Mouse (Mus musculus) right cerebral cortex, adult 18-20 months (tissue): ENCODE measurements at regions not wholly inside any gene's neighbourhood (a gene's known extent, or its start where the extent isn't known, plus 50 kb on each side); places are given as distances from the start of the nearest gene placed in this dataset.
"Not testable (repeated sequence)": the region's sequence is repeated elsewhere in the genome, so short reads cannot be mapped to it uniquely, and the experiment has no call there.

Experiments
- DNase-seq: peaks from one replicate; pipeline ENCODE4 v3.0.0; 2022; ENCODE audit warnings: mixed read lengths

DNA sequence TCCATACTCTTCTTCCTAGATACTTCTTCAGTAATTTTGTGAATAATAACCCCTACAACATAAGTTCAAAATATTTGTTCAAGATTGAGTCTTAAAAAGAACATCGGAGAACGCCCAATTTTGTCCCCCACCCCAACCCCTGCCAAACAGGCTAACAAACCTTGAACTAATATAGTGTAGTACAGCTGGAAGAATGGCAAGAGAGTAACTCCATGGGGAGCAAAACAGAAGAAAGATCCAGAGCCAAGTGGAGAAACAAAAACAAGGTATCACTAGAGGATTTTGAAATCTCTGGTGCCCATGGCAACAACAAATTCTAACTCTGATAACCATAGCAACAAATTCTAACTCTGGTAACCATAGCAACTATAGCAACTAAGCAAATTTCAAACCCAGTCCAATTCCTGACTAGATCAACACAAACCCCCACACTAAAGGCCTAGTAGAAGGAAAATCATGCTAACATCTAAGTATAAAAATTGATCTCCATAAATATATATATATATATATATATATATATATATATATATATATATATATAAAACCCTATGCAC, 74.2 kb upstream of the Magee2 start:
- DNase-seq: peak; percentile 2

DNA sequence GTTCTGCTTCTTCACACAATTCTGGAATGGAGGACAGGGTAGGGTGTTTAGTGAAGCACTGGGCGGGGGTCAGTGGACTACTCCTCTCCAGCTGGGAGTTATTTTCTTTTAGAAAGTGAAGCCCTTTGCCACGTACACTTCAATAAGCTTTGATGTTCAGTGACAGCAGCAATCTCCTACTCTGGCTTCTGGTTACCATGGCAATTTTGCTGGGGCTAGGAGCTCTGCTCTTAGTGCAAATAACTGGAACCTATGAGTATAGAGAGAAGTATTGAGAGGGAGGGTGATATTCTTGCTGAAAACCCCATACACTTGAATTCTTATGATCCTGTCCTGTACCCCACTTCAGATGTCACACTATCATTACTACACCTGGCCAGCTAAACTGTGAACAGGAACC, 94.5 kb upstream of the Magee2 start:
- DNase-seq: no peak

DNA sequence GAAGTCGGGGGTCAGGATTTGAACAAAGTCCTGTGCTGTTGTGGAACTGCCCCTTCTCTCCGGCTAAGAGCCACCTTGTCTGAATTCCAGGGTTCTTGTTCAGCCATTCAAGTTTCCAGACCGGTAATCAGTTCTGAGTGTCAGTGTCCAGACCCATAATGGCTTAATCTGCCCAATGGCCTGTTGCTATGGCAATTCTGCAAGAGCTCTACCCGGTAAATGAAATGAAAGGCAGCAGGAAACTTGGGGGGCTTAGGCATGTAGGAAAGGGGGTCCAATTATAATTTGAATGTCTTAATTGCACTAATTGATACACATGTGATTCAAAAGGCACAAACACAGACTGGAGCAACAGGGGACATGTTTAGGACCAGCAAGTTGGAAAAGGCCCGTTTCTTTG, 95.7 kb upstream of the Magee2 start:
- DNase-seq: not testable (repeated sequence)

DNA sequence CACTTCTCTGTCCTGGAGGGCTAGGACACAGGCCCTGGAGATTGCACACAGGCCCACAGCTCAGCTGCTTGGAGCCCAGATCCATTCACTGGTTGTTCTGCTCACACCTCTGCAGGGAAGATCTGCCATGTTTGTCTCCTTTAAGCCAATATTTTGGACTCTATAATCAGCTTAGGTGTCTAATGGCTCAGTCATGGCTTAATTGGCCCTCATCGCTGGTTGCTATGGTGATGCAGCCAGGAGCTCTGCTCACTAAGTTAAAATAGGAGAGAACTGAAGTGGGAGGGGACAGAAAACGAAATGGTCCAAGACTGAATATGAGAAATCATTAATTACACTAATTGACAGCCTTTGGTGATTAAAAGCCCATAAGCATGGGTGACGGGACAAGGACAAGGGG, 96.3 kb upstream of the Magee2 start:
- DNase-seq: not testable (repeated sequence)

DNA sequence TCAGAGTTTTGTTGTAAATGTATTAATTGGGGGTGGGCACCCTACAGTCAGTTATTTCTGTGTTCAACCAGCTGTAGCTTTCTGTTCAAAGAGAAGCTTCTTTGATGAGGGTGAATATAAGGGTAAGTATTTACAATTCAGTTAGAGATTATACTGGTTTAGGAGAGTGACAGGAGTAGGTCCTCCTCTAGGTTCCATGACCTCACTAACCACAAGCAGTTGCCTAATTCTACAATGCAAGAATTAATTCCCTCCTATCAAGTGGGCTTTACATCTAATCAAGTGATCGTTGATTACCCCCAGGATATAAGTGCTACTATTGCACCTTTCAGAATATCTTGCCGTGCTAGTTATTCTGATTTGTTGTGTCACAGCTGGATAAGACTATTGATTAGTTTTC, 101.1 kb upstream of the Pbdc1 start:
- DNase-seq: no peak

DNA sequence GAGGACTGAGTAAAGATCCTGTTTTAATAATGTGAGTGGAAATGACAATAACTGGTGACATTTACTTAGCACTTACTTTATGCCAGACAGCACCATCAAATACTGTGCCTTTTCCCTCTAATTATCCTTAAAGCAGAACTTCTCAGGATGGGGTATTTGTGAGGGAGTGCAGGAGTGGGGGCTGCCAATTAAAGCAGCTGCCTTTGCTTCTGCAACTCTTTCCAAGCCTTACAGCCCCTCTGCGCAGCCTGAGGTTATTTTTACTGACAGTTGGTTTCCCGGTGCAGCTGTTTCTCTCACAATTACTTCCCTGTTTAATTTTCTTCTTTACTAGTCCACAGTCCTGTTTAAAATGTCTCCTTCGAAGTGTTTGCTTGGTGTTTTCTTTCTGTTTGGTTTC, 76.3 kb upstream of the Pbdc1 start:
- no peak for DNase-seq

DNA sequence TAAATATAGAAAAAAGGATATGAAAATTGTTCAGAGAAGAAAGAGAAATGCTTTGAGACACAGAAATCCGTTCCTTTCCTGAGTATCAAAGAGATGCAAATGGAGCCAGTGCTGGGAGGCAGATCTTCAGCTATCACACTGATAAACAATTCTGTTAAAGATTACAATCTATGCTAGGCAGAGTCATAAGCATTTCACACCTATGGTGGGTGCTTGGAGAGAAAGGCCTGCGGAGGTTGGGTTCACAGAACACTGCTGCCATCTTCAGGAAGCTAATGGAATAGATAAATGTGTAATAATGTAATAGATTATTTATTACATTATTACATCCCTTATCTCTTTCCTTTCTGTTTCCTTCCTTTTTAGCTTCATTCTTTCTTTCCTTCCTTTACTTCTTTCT, 73.1 kb upstream of the Pbdc1 start:
- DNase-seq: no peak
